Mouse (Mus musculus): ENCODE measurements around the gene Vmn2r63. TPM values are rescaled to one million over a fixed set of nuclear protein-coding genes. Genes with fewer than 3 reads are reported as not detected.
"Not testable (repeated sequence)": the region's sequence is repeated elsewhere in the genome, so short reads cannot be mapped to it uniquely, and the experiment has no call there.

Gene Vmn2r63
- total RNA-seq, 1 experiment = not detected

GRCm38 (mm10) chr7:42878090-42878489 is 55.5 kb downstream of the Vmn2r63 start:
- H3K4me3 ChIP-seq (ENCODE audit: insufficient read depth in 1 of 2, low read depth in 1 of 2, low read length in 2 of 2, poor library complexity in 1 of 2, severe bottlenecking in 1 of 2) = peak overlapping the region; percentile 72 to 92
- DNase-seq (ENCODE audit: low read depth, low spot score) = peak; percentile 60
- no peaks in the 10 kb centered on the region for H3K36me3 ChIP-seq (ENCODE audit: control insufficient read depth, insufficient read depth, low read length, poor library complexity, severe bottlenecking)
- TF ChIP-seq MAFK (IDR thresholded peaks at IDR 0.05; ENCODE audit: insufficient read depth, low read depth, low read length) (no peak), CHD2 (IDR thresholded peaks at IDR 0.05; ENCODE audit: low read depth, low read length) (no peak), HCFC1 (IDR thresholded peaks at IDR 0.05; ENCODE audit: borderline replicate concordance, insufficient read depth, low read length) (no peak; the same call in 1 of the 2 replicates), ZC3H11A (IDR thresholded peaks at IDR 0.05; ENCODE audit: borderline replicate concordance, low read depth, low read length) (no peak), ZNF384 (IDR thresholded peaks at IDR 0.05; ENCODE audit: low read depth, low read length) (no peak)
- no peaks in the 10 kb centered on the region for H3K4me1 ChIP-seq (ENCODE audit: control insufficient read depth in 2 of 2, insufficient read depth in 2 of 2, low read length in 2 of 2, poor library complexity in 1 of 2)
- peak overlapping the region; percentile 69 for H3K9ac ChIP-seq (ENCODE audit: insufficient read depth, low read depth, low read length, poor library complexity, severe bottlenecking)
- H3K27ac ChIP-seq (ENCODE audit: insufficient read depth, low read depth, low read length, poor library complexity, severe bottlenecking) = no peak overlapping the region
- no peaks in the 10 kb centered on the region for H3K9me3 ChIP-seq (ENCODE audit: control insufficient read depth, insufficient read depth, low read depth, low read length)
- in situ Hi-C loops (cut with MboI; ENCODE audit: low sequenced_read_pairs in 2 of 2, unreplicated experiment in 2 of 2) = no loop called here

- peak within 1 kb of the TSS; percentile 81 to 86 for H3K4me3 ChIP-seq (ENCODE audit: insufficient read depth in 1 of 2, low read depth in 1 of 2, low read length in 2 of 2, poor library complexity in 1 of 2, severe bottlenecking in 1 of 2)
- peak within 1 kb of the TSS; percentile 79 for H3K9ac ChIP-seq (ENCODE audit: insufficient read depth, low read depth, low read length, poor library complexity, severe bottlenecking)
These were observed 66.7 kb downstream of the Vmn2r63 start, which contains the start of gene Gm2381 for GRCm38 (mm10) chr7:42866801-42867458. Gm2381 (minus strand) TSS chr7:42867234.

More at GRCm38 (mm10) chr7:42866801-42867458, 66.7 kb downstream of the Vmn2r63 start, which contains the start of gene Gm2381:
- H3K27ac ChIP-seq (ENCODE audit: insufficient read depth, low read depth, low read length, poor library complexity, severe bottlenecking) = peak within 1 kb of the TSS; percentile 68
- H3K4me1 ChIP-seq (ENCODE audit: control insufficient read depth in 2 of 2, insufficient read depth in 2 of 2, low read length in 2 of 2, poor library complexity in 1 of 2); H3K36me3 ChIP-seq (ENCODE audit: control insufficient read depth, insufficient read depth, low read length, poor library complexity, severe bottlenecking); in situ Hi-C loops (cut with MboI; ENCODE audit: low sequenced_read_pairs in 2 of 2, unreplicated experiment in 2 of 2); H3K9me3 ChIP-seq (ENCODE audit: control insufficient read depth, insufficient read depth, low read depth, low read length): not testable (repeated sequence)
- TF ChIP-seq CHD2 (IDR thresholded peaks at IDR 0.05; ENCODE audit: low read depth, low read length) = peak; percentile 56; the same call in 1 of the 2 replicates
- DNase-seq (ENCODE audit: low read depth, low spot score) = peak; percentile 63

Other genes starting within 250 kb of the Vmn2r63 start
- gene Zfp975, start 241.1 kb downstream of the Vmn2r63 start, total RNA-seq (2012; rRNA removed) = 21.2 and 22.9 TPM in 2 replicates
- 45.3 and 50.6 TPM in 2 replicates for gene Gm17067, start 206.8 kb downstream of the Vmn2r63 start, total RNA-seq (2012; rRNA removed)
- 0.05 TPM in 1 of 2 replicates, not detected in the other for gene Vmn2r62, start 140.3 kb downstream of the Vmn2r63 start, total RNA-seq (2012; rRNA removed)
- gene Gm2381, start 66.6 kb downstream of the Vmn2r63 start, total RNA-seq (2012; rRNA removed) = 38.7 and 45.9 TPM in 2 replicates
- gene Gm9268, start 84.9 kb upstream of the Vmn2r63 start, total RNA-seq (2012; rRNA removed) = not detected in 2 replicates
- 80.2 and 91.3 TPM in 2 replicates for gene Zfp936, start 180.4 kb upstream of the Vmn2r63 start, total RNA-seq (2012; rRNA removed)

All from ES-E14 (cell line).